Mouse (Mus musculus): Measurements from ENCODE around the gene Cdk5r2.

Cdk5r2 gene

DNA sequence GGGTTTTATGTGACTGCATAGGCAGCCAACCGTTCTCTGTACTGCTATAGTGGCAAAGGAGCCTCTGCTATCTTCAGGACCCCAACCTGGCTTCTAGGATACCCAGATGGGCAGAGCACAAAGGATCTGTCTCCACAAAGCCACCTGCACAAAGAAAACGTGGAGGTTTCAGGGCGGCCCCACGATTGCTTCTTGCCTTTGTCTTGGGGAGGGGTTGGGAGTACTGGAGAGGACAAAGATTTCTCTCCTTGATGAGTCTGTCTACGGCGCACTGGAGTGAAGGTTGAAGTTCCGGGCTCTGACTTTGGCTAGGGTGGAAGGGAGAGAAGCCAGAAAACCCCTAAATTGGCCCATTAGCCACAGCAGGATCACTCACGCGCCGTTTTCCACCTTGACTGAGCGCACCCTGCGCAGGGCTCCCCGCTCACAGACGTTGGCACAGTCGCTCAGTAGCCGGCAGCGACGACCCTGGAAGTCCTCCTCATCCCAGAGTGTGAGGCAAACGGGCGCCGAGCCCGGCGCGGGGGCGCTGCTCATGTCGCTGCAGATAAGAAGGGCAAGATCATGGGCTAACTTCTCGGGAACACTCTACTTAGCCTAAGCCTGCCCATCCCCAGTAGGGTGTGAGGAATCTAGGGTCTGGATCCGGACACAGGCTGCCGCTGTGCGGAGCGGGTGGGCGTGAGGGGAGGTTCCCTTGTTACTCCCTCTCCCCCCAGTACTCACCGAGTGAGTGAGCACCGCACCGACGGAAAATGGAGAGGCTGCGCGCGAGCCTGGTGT is 37.8 kb downstream of the Cdk5r2 start:
- no peak for DNase-seq

DNA sequence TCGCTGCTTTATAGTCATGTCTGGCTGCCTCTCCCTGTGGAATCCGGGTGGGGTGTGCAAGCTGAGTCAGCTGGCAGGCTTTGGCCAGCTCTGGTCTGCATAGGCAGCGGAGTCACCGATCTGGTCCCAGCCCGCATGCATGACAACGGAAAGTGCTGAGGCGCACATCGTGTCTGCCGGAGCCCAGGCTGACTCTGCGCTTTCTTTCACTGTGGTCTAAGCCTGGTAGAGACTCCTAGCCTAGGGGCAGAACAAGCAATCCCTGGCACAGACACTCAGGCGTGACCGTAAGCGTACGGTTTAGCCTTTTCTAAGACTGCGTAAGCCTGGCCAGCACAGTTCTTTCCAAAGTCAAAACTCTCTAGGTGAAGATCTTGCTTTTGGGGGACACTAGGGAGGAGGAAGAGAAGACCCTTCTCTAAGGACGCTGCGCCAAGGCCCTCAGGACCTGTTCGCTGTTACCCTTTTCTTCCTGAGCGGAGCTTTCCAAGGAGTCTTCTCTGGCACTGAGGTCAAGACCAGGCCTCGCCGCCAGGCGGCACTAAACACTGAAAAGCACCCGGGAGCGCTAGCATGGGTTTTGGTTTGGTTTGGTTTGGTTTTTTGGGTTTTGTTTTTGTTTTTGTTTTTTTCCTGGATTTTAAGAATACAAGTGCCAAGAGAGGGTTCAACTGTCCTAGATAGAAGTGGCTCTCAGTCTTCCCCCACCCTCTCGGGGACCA is 38.6 kb downstream of the Cdk5r2 start, which contains the start of gene Cryba2:
TSS of gene Cryba2 (minus strand) at position 10 of the 722 bp plus-strand sequence.
- DNase-seq: peak; percentile 72

DNA sequence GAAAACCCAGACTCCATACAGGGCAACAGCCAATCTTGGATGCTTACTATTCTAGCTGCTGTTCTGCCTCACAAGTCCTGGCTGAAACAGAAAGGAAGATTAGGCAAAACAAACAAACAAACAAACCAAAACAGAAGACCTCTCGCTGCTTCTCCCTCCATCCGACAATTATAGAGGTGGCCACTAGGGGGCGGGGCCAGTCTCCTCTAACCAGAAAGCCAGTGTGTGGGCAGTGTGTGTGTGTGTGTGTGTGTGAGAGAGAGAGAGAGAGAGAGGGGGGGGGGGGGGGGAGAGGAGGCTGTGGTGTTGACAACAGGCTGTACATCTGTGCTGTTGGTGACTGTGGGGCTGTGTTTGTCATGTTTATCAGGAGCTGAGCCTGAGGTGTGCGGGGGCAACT is 40.2 kb downstream of the Cdk5r2 start:
- peak; percentile 86 for DNase-seq

DNA sequence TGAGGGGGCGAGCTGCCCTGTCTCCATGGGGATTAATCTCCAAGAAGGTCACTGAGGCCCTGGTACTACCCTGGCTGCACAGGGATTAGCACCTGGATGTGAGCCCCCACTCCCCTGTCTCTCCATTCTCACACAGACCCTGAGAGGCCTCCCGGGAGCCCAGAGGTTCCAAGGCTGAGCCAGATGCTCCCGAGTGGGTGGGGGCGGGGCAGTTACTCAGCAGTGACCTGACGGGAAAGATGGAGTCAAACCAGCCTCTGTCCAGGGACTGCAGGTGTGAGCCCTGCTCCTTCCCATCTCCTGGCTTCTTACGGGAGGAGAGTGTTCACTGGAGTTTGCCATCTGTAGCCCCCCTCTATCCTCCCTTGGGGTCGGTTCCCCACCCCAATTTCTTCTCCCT is 43.2 kb downstream of the Cdk5r2 start:
- no peak for DNase-seq

DNA sequence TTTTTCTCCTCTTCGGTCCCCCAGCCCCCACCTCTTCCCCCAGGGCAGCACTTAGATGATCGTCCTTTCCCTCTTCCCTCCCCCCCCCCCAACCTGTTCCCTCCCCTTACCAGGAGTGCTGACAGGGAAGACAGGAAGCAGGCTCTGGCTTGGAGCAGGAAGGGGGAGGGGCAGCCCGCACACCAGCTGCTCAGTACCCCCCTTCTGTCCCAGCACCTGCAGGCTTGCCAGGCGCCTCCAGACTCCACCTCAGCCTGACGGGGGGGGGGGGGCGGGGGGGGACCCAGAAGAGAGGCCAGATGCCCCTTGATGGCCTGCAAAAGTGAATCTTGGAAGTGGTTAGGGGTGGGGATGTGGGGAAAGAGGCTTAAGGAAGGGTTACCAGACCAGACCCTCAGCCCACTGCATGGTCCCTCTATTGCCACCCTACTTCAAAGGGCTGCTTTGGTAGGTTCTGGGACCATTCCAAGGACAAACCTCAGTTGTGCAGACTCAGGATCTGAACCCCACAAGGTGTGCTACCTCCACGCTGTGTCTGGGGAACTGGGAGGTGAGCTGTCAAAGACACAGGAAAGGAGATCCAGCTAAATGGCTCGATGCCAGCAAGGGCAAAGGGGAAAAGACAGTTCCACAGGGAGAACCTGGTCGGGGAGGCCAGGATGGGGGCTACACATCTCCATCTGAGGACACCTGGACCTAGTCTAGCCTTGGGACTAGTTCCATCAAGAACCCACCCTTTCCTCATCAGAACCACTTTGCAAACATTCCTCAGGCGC is 44.1 kb downstream of the Cdk5r2 start:
- DNase-seq: no peak

DNA sequence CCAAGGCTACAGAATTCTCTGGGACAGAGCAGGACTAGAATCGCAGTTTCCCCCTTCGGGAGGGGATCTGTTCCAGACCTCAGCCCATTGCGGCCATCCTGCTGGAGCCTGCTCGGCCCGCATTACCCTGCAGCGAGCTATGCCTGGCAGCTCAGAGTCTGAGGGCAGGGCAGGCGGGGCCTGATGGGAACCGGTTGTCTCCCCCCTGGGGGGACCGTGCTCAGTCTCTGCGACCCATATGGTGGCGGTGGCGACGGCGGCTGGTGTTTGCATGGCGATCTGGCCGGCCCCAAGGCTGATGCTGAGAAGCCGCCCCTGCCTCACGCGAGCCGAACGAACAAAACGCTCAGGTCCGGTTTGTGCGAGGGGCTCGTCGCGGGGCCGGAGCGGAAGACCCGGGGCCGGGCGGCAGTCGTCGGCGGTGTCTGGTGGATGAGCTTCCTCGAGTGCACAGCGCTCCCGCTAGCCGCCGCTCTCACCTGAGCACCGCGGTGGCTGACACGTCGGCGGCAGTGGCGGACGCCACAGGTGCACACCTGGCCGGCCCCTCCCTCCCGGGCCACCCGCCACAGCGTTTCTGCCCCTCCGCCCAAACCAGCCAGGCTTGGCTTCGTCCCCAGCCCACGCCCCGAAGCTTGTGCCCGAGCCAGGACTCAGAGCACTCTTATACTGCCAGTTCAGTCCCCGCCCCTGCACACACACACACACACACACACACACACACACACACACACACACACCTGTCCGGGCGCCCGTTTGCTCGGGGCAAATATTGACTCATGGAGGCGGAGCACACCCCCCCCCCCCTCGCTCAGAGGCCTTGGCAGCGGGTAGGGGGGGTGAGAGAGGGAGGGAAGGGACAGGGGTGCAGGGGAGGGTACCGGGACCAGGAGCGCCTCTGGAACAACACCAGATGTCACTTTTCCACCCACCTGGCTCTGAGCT is 45.9 kb downstream of the Cdk5r2 start:
- peak; percentile 61 for DNase-seq

DNA sequence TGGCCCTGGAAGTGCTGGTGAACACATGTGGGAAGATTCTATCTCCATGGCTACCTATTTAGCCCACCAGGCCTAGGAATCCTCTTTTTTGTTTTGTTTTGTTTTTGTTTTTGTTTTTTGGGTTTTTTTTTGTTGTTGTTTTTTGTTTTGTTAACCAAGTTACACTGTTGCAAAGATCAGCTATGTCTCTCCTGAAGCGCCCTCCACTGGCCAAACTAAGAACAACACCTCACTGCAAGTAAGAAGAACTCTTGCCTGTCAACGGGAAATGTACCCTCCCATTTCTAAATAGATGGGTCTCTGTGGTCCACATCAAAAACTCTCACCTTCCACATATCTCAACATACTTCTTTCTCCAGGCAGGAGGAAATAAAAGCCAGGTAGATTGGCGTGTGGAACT is 47.0 kb downstream of the Cdk5r2 start:
- DNase-seq: peak; percentile 76

DNA sequence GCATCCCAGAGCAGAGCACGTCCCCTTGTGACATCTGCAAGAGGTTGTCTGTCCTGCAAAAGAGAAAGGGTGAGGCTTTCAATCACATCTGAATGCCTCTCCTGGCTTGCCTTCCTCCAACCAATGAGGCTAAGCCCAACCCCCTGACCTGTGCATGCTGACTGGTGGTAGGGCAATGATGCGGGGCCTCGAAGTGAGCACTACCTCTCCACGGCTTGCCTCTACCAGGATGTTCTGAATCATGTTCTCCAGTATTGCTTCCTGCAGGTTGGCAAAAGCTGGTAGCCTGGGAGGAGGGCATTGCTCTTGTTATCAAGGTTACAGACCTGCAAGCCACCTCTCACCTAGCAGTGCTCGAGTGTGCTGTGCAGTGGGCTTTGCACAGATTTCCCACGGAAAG is 47.5 kb downstream of the Cdk5r2 start:
- DNase-seq: no peak

All from retina, postnatal 1 day (tissue).